Mouse (Mus musculus) central nervous system, embryonic 18 days (tissue): ENCODE data around the gene Gm21518. TPM values are rescaled to one million over a fixed set of nuclear protein-coding genes. Genes with fewer than 3 reads are reported as not detected.

Source experiments
- polyA plus RNA-seq: library from polyadenylated mRNA; depleted of rRNA; stranded (reverse); fragments of >200 nt; gene quantifications from 2 replicates; pipeline ENCODE4 v1.2.3, GENCODE M21; 2012; rRNA removed

Gm21518 gene
- polyA plus RNA-seq = not detected in 2 replicates

DNA sequence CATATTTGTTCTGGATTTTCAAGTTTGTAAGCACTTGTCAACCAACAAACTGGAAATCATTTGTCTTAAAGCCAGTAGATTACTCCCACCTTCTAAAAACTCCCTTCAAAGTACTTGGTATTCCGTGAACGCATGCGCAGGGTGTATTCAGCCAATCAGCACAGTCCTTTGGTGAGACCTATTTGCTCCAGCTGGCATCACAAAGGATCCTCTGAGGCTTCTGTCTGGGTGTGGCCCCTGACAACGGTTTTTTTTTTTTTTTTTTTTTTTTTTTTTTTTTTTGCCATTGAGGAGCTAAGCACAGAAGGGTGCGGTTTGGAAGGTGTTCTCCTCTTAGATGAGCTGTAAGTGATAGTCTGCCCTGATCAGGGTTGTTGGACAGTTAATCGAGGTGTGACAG is at the start of gene Gm21518:
Gene Gm21518 (plus strand): TSS at position 301 of the 400 bp plus-strand sequence.

